Mouse (Mus musculus) liver, adult 2 months (tissue): Measurements from ENCODE around the gene Haus2.

Experiments
- CTCF ChIP-seq: fragments of 200-500 bp; IDR thresholded peaks from 2 replicates; pipeline ENCODE4 v1.5.1; 2011; ENCODE audit warnings: low read depth, low read length, control low read depth
- POLR2A ChIP-seq: fragments of 200-500 bp; IDR thresholded peaks from 2 replicates; pipeline ENCODE4 v1.6.1; 2011; ENCODE audit warnings: low read length, control low read depth; ENCODE audit not compliant: insufficient read depth; ENCODE audit errors: extremely low read depth

DNA sequence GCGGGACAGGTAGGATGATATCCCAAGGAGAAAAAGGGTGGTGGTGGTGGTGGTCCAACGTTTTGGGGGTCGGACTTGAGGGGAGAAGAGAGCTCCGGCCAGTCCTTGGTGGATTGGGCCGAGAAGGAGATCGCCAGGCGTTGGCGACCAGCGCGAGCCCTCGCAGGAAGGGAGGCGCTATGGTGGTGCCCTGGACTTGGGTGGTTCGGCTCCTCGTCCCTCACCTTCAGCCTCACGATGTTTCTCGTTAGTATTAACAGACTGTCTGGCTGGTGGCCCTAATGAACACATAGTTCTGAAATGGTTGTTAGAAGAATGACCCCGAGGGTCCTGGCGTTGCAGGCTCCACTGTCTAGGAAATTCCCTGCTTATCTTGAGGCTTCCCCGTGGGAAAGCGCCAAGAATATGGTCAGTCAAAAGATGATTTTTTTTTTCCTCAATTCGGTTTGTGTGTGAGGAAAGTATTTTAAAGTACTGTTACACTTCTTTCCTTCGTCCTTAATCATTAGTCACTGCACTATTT is 41.3 kb upstream of the Haus2 start:
- no peak for TF ChIP-seq CTCF
- TF ChIP-seq POLR2A: no peak
